ENCODE assay signal across 9 mouse cellular contexts in the genomic region with DNA sequence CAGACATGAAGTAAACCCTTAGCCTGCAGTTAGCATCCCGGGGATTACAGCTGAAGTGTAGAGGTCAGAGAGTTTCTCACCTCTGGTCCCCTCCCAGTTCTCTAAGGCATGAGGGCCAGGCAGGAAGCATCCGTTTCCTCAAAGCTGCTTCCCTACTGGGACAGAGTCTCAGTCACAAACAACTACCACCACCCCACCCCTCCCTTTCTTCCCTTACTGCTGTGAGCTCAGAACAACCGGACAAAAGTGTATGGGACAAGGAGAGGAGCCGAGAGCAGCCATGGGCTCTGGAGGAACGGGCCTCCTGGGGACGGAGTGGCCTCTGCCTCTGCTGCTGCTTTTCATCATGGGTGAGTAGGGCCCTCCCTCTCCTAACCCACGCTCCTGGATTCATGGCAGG. TPM values are rescaled to one million over a fixed set of nuclear protein-coding genes. Genes with fewer than 3 reads are reported as not detected.
DNase-seq lines count a peak whose midpoint lies in the region; ATAC-seq lines count a peak whose summit lies in the region.
"Had no signal": no experiment of that assay in that cellular context is flagged by ENCODE, and none has a peak within 500 bp of the region (broad histone marks: within the 10 kb centered on the region; RNA-seq: fewer than 3 reads in every experiment).

A gene (plus strand): TSS at position 96 of the 400 bp plus-strand sequence.

- DNase-seq in kidney, adult 11 months, result peak; percentile 59
- no peak for DNase-seq in kidney, adult 18-20 months
- DNase-seq in heart, adult 18-20 months, result peak; percentile 43 to 82
- peak; percentile 40 to 60 for DNase-seq in kidney, adult 8-10 months
- DNase-seq in lung, postnatal 14 days, result peak; percentile 49
- no peak for DNase-seq in thymus, postnatal 14 days
- DNase-seq in thymus, postnatal 0 days (ENCODE audit: low spot score), result no peak

- ATAC-seq in erythroid progenitor cell, adult 5-6 weeks (replicated peaks; ENCODE audit: low FRiP score, poor library complexity, severe bottlenecking), result no peak

RNA-seq across cellular contexts. Expression of the gene that starts here (rescaled TPM):
- 10 to 100 TPM; 27.9 to 38.3 TPM for total RNA-seq in heart, adult 18-20 months (2021)
- total RNA-seq in erythroid progenitor cell, adult 5-6 weeks (2015; ENCODE audit: low replicate concordance), result not detected in 2 replicates
- not detected in 2 replicates for total RNA-seq in erythroid progenitor cell, adult 5-6 weeks (2017; ENCODE audit: low replicate concordance)
- 2.5 and 3.4 TPM in 2 replicates for polyA plus RNA-seq in thymus, postnatal 0 days (2015; fragmentation: Nextera tagmentation; extraction: Ambion mirVana)
- total RNA-seq: CH12.LX had no signal

Comparison
In these comparisons a context has a peak if more than half of its experiments do, and no peak if none do; other contexts are left out.
1. RNA of the gene that starts here (total RNA-seq): 27.9 to 38.3 TPM in heart, adult 18-20 months; not detected in erythroid progenitor cell, adult 5-6 weeks; every median in the first group is over 10 times any median in the second.
2. DNase-seq: peak in kidney, adult 11 months (single experiment), heart, adult 18-20 months (2 of 2), kidney, adult 8-10 months (2 of 2) and lung, postnatal 14 days (single experiment); none in kidney, adult 18-20 months (single experiment), thymus, postnatal 14 days (single experiment) and thymus, postnatal 0 days (single experiment).